Mouse (Mus musculus) adrenal gland, adult (tissue): Measurements from ENCODE around the gene Otud5.
"Not testable (repeated sequence)": the region's sequence is repeated elsewhere in the genome, so short reads cannot be mapped to it uniquely, and the experiment has no call there.

Source experiments
- DNase-seq, 2 experiments: peaks; one replicate each; pipeline ENCODE4 v3.0.0; 2022 to 2023; ENCODE audit warnings: low spot score in 1 of 2; ENCODE audit not compliant: inconsistent age in 2 of 2

Otud5 gene

GRCm38 (mm10) chrX:7841163-7842162, at the start of gene Otud5:
Gene Otud5 (plus strand): TSS chrX:7841364.
- DNase-seq, result peak; percentile 96 to 97

GRCm38 (mm10) chrX:7793361-7793760, 47.8 kb upstream of the Otud5 start:
- DNase-seq, result peak in 1 of 2 experiments; percentile 29

DNA sequence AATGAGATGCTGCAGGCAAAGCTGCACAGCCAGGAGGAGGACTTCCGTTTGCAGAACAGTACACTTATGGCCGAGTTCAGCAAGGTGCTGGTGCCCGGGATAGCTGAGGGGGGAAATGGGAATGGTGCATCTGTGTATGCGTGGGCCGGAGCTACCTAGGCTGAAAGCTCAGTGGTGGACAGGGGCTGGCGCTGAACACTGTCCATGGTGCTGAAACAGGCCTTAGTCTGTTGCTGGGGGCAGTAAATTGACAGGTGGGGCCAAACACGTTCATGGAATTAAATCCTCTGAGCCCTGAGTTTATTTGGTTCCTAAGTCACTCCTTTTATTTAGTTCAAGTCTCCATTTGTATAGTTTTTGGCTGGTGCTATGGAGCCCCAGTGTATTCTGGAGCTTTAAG, 46.1 kb upstream of the Otud5 start:
- peak in 1 of 2 experiments; percentile 59 for DNase-seq

DNA sequence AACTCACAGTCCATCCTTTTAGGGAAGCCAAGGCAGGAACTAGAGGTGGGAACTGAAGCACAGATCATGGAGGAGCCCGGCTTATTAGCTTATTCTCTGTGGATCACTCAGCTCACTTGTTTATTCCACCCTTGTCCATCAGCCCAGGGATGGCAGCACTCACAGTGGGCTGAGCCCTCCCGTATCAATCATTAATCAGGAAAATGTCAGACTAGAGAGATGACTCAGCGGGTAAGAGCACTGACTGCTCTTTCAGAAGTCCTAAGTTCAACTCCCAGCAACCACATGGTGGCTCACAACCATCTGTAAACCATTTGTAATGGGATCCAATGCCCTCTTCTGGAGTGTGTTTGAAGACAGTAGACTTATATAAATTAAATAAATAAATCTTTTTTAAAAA, 43.8 kb upstream of the Otud5 start:
- peak in 1 of 2 experiments; percentile 28 for DNase-seq

- not testable (repeated sequence) for DNase-seq
Observed at GRCm38 (mm10) chrX:7802157-7802556, 39.0 kb upstream of the Otud5 start.

DNA sequence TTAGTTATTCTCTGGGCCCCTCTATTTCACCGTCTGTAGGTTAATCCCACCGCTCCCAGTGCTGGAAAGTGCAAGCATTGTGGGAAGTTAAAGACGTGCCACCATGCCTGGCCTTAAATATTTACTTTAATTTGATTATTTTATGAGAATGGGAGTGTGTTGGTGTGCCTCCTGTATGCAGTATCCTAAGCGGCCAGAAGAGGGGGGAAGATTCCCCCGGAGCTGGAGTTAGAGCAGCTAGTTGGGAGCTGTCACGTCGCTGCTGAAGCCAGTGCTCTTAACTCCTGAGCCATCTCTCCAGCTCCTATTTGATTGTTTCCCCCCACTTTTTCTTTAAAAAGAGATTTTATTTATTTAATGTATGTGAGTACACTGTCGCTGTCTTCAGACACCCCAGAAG, 26.1 kb upstream of the Otud5 start:
- peak in 1 of 2 experiments; percentile 52 for DNase-seq

DNA sequence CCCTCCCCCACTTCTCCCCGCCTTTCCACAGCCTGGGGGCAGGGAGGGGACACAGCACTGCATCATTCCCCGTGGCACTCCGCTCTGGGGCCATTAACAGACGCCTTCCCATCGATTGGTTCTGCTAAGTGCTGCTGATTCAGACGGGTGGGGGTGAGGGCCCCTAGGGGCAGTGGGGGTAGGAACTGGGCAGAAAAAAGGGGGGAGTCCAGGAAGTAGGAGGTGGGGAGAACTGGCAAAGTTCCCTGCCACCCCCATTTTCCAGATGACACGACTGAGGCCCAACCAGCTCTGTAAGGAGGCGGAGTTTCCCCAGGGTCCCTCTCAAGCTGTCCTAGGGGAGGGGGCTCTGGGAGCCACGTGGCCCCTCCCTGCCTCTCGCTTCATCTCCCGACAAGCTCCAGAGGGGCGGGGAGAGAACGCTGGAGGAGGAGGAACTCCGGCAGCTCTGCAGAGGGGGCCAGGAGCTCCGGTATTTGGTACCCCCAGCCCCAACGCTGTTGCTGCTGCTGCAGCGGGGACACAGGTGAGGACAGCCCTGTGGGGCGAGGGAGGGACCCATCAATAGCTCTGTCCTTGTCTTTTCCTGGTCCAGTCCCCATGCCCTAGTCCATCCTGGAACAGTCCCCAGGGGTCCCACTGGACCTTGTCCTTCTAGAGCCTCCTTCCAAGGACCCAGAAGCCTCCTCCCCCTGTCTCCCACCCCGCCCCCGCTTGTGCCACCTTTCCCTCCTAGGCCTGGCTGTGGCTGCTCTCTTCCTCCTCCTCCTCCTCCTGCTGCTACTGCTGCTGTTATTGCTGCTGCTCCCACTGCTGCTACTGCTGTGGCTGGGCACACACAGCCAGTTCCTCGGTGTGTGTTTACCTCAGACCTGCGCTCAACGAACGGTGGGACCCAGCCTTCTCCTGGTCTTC, 19.0 kb upstream of the Otud5 start, which contains the start of gene Kcnd1:
Kcnd1 (plus strand) TSS at position 425 of the 915 bp plus-strand sequence.
- peak; percentile 9 to 43 for DNase-seq

- no peak for DNase-seq
Observed at GRCm38 (mm10) chrX:7837146-7837545, 4.0 kb upstream of the Otud5 start.

DNA sequence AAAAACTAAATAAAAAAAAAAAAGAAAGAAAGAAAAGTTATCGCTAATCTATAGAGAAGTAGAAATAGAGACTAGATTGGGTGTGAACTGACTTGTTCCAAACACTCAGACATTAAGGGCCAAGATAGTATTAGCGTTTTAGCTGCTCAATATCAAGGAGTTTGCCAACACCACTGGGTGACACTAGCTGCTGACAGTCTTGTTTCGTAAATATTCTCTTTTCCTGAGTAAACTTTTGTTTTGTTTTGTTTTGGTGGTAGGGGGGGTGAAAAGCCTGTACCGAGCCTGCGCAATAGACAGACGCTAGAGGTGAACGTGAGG, 362 bp upstream of the Otud5 start:
- DNase-seq, result no peak

GRCm38 (mm10) chrX:7842318-7842717, 1.2 kb downstream of the Otud5 start:
- DNase-seq, result peak in 1 of 2 experiments; percentile 63

DNA sequence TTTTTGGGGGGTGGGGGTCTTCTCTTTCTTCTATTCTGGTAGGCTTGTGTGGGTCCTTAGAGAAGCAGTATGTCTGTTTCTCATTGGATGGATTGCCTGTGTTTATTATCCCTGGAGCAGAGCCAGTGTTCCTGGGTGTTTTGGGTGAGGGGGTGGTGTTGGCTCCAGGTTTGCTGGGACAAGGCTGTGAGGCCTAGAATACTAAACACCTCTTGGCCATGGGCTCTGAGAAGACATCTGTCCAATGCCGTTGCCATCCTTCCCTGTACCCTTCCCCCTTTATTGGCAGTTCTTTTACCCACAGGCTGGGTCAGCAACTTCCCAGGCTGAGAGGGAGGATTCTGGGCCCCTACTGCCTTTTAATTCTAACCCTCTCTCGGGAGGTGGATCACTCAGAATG, 6.7 kb downstream of the Otud5 start:
- no peak for DNase-seq

- DNase-seq, result peak in 1 of 2 experiments; percentile 65
Observed at GRCm38 (mm10) chrX:7854578-7854977, 13.4 kb downstream of the Otud5 start.

DNA sequence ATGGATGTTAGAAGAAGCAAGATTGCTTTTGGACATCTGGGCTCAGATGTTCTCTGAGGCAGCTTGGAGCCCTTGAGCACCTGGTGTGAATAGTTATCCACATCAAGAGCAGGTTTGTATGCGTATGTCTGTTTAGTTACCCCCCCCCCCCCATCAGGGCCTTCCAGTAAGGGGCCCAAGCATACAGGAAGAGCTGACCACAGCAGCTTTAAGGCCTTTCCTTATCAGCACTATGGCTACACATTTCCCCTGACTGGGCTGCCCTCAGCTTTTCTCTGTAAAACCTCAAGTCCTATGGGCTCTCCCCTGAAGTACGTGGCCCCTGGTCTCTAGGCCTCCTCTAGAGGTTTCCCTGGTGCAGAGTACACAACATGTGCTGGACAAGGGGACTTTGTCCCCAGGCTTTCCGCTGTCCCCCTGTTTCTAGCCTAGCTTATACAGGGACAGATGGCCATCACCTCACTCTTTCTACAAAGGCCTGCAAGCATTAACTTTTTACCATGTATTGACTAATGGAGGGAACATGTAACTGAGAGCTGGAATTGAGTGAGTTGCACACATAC, 18.1 kb downstream of the Otud5 start:
- DNase-seq, result no peak

- no peak for DNase-seq
Observed at GRCm38 (mm10) chrX:7863181-7863580, 22.0 kb downstream of the Otud5 start.

DNA sequence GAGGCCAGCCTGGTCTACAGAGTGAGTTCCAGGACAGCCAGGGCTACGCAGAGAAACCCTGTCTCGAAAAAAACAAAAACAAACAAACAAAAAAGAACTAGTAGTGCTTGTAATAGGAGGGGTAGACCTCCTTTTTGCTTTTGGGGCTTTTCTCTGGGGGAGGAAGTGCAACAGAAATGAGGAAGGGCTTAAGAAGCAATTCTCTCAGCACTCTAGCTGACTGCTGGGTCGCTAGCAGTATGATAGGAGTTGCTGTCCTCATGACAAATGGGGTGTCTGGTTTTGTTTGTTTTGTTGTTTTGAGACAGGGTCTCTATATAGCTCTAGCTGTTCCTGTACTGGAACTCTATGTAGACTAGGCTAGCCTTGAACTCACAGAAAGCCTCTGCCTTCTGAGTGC, 23.4 kb downstream of the Otud5 start:
- DNase-seq, result no peak

DNA sequence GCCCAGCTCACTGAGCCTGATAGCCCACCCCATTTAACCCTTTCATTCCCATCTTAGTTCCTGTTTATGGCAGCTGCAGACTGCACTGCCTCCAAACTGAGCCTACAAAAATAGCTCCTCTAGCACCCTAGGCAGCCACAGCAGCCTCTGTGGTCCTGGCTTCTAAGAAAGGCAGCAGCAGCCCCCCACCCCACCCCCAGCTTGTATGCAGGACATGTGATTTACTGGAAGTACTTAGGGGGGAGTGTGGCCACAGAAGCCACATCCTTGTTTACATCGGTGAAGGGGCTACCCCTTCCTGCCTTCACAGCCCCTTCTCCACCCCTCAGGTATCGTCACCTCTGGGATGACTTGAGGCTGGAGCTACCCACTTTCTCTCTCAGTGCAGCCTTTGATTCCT, 24.2 kb downstream of the Otud5 start:
- DNase-seq, result no peak

- DNase-seq, result no peak
Observed at GRCm38 (mm10) chrX:7865786-7866185, 24.6 kb downstream of the Otud5 start.

DNA sequence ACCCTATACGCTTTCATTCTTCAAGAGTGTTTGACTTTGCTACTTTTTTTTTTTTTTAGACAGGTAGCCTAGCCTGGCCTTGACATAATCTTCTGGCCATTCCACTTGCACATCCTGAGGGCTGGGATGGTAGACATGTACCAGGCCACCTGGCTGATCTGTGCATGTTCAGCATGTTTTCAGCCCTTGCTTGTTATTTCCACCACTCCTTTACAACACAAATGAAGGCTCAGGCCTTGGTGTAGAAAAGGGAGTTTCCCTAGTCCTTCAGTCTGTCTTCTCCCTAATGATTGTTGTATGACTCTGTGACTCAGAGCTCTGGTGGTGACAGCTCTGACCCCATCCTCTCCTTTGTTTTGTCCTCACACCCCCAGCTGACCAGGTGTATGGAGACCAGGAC, 26.0 kb downstream of the Otud5 start:
- no peak for DNase-seq

GRCm38 (mm10) chrX:7868506-7868905, 27.3 kb downstream of the Otud5 start:
- DNase-seq, result no peak

GRCm38 (mm10) chrX:7869826-7870225, 28.7 kb downstream of the Otud5 start:
- no peak for DNase-seq

DNA sequence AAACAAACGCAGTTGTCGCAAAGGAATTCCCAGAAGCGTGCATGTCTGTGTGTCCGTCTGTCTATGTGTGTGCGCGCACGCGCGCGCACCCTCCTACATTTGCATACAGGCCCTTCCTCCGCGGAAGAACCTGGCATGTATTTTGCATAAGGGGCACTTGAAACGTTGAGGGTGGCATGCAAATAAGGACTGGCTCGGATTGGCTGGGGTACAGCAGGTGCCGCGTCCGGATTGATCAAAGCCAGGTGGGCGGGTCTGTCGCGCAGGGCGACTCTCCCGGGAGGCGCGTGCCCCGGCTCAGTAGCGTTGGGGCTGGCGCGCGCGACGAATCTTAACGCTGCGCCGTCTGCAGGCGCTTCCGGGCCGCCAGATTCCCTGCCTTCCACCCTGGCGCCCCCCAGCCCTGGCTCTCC, 36.8 kb downstream of the Otud5 start, which contains the start of gene Pim2:
Pim2 (plus strand) TSS at position 256 of the 413 bp plus-strand sequence.
- DNase-seq, result peak; percentile 89 to 93
